Mouse (Mus musculus) midbrain, postnatal 0 days (tissue): ENCODE data around the gene Tead1. TPM values are rescaled to one million over a fixed set of nuclear protein-coding genes. Genes with fewer than 3 reads are reported as not detected.

Experiments
- ATAC-seq: fragments of 200-750 bp; cut with Nextera tagmentation; 2 replicates; pipeline ENCODE4 v1.8.0; 2017; ENCODE audit warnings: moderate number of reproducible peaks, mild to moderate bottlenecking, moderate TSS enrichment, moderate library complexity; ENCODE audit not compliant: low FRiP score
- DNase-seq: peaks from one replicate; pipeline ENCODE4 v3.0.0-alpha.2; 2015; ENCODE audit warnings: low spot score
- H3K27ac ChIP-seq: fragments of 300-500 bp; sonication (generic); 2 replicates; pipeline ENCODE4 v1.5.1; 2014; ENCODE audit warnings: low read depth, mild to moderate bottlenecking, low read length, mixed read lengths
- H3K27me3 ChIP-seq: fragments of 300-500 bp; sonication (generic); 2 replicates; pipeline ENCODE4 v1.6.1; 2014; ENCODE audit warnings: low read length, control low read depth, mixed read lengths; ENCODE audit not compliant: insufficient read depth
- H3K36me3 ChIP-seq: fragments of 300-500 bp; sonication (generic); 2 replicates; pipeline ENCODE4 v1.6.1; 2014; ENCODE audit warnings: low read length, control low read depth, mixed read lengths; ENCODE audit not compliant: insufficient read depth
- H3K4me1 ChIP-seq: fragments of 300-500 bp; sonication (generic); 2 replicates; pipeline ENCODE4 v1.6.1; 2014; ENCODE audit warnings: mild to moderate bottlenecking, control low read depth, antibody characterized with exemption, low read length, mixed read lengths; ENCODE audit not compliant: insufficient read depth
- H3K4me2 ChIP-seq: fragments of 300-500 bp; sonication (generic); 2 replicates; pipeline ENCODE4 v1.6.1; 2014; ENCODE audit warnings: low read depth, mild to moderate bottlenecking, low read length, mixed read lengths; ENCODE audit not compliant: poor library complexity, severe bottlenecking
- H3K4me3 ChIP-seq: fragments of 300-500 bp; sonication (generic); 2 replicates; pipeline ENCODE4 v1.5.1; 2014; ENCODE audit warnings: low read depth, mild to moderate bottlenecking, low read length, moderate library complexity
- H3K9ac ChIP-seq: fragments of 300-500 bp; sonication (generic); replicated peaks from 2 replicates; pipeline ENCODE4 v1.6.1; 2014; ENCODE audit warnings: mild to moderate bottlenecking, low read length, moderate library complexity, mixed read lengths; ENCODE audit not compliant: poor library complexity, severe bottlenecking
- H3K9me3 ChIP-seq: fragments of 300-500 bp; sonication (generic); 2 replicates; pipeline ENCODE4 v1.6.1; 2016; ENCODE audit warnings: low read length, control low read depth
- CTCF ChIP-seq: IDR thresholded peaks from 2 replicates; pipeline ENCODE4 v1.5.1; 2016; ENCODE audit warnings: antibody characterized with exemption, mild to moderate bottlenecking
- WGBS: fragments of 180-500 bp; shearing (Covaris S2); extraction: QIAGEN DNeasy Blood & Tissue Kit; methylation state at CpG from one replicate; pipeline ENCODE4 v1.1.7; 2014; 5-methylcytosine and 5-hydroxymethylcytosine counted together
- polyA plus RNA-seq: library from polyadenylated mRNA; unstranded; fragments of >200 nt; fragmentation: Nextera tagmentation; extraction: Ambion mirVana; gene quantifications from 2 replicates; pipeline ENCODE4 v1.2.1, GENCODE M21; 2015
- total RNA-seq: library from RNA; depleted of rRNA; stranded (reverse); fragments of >200 nt; gene quantifications from 2 replicates; pipeline ENCODE4 v1.2.3, GENCODE M21; 2014

The Tead1 gene
- total and polyA plus RNA-seq, 2 experiments from 2014 or later, result 8.0 to 16.6 TPM

- H3K9ac ChIP-seq, result no peak overlapping the region
- no peak overlapping the region for H3K27ac ChIP-seq
- H3K4me1 ChIP-seq, result no peaks in the 10 kb centered on the region
- no peaks in the 10 kb centered on the region for H3K9me3 ChIP-seq
- WGBS, result 95% methylated on average over 4 of the region's 4 CpGs
- H3K4me3 ChIP-seq, result no peak overlapping the region
- DNase-seq (no peak), ATAC-seq (no peak)
- no peaks in the 10 kb centered on the region for H3K36me3 ChIP-seq
- TF ChIP-seq CTCF, result no peak
- no peaks in the 10 kb centered on the region for H3K27me3 ChIP-seq
- H3K4me2 ChIP-seq, result no peak overlapping the region
Observed at GRCm38 (mm10) chr7:112647417-112647816, 31.7 kb upstream of the Tead1 start.

- no peak overlapping the region for H3K27ac ChIP-seq
- WGBS, result 54% methylated on average over 9 of the region's 9 CpGs
- H3K4me1 ChIP-seq, result no peaks in the 10 kb centered on the region
- no peaks in the 10 kb centered on the region for H3K27me3 ChIP-seq
- no peak overlapping the region for H3K4me3 ChIP-seq
- H3K9me3 ChIP-seq, result no peaks in the 10 kb centered on the region
- no peak overlapping the region for H3K4me2 ChIP-seq
- no peak overlapping the region for H3K9ac ChIP-seq
- H3K36me3 ChIP-seq, result no peaks in the 10 kb centered on the region
- DNase-seq, result no peak
- no peak for TF ChIP-seq CTCF
- no peak for ATAC-seq
Observed at GRCm38 (mm10) chr7:112656141-112656662, 22.9 kb upstream of the Tead1 start.

GRCm38 (mm10) chr7:112658939-112659338 lies 20.2 kb upstream of the Tead1 start:
- no peak for TF ChIP-seq CTCF
- Histone ChIP-seq H3K9me3 (no peaks in the 10 kb centered on the region), H3K27me3 (no peaks in the 10 kb centered on the region), H3K9ac (no peak overlapping the region), H3K4me1 (no peaks in the 10 kb centered on the region; the same call in 1 of the 2 replicates), H3K4me3 (no peak overlapping the region), H3K36me3 (no peaks in the 10 kb centered on the region), H3K27ac (no peak overlapping the region), H3K4me2 (no peak overlapping the region)
- DNase-seq (no peak), ATAC-seq (no peak)
- 93% methylated on average over 3 of the region's 3 CpGs for WGBS

DNA sequence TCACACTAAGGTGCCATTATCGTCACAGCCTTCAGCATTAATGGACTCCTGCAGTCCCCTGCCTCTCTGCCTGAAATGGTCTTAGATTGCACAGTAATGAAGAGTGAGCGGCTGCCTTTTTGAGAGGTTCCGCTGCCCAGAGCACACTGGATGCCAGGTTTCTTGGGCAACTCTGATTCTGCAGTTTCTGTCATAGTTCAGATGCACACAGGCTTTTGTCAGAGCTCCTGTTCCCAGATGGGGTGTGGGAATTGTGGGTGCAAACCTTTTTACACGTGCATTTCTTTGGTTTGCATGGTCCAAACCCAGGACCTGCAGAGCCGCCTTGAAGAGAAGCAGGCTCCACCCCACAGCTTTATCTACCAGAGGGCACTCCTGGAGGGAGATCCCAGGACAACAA lies 19.3 kb upstream of the Tead1 start:
- Histone ChIP-seq H3K4me3 (no peak overlapping the region), H3K36me3 (no peaks in the 10 kb centered on the region), H3K27me3 (no peaks in the 10 kb centered on the region; the same call in 1 of the 2 replicates), H3K4me1 (no peaks in the 10 kb centered on the region; the same call in 1 of the 2 replicates), H3K9ac (no peak overlapping the region), H3K4me2 (no peak overlapping the region), H3K27ac (no peak overlapping the region), H3K9me3 (no peaks in the 10 kb centered on the region)
- 39% methylated on average over 5 of the region's 5 CpGs for WGBS
- ATAC-seq (no peak), DNase-seq (no peak)
- TF ChIP-seq CTCF, result no peak

GRCm38 (mm10) chr7:112660325-112660724 lies 18.8 kb upstream of the Tead1 start:
- WGBS, result 60% methylated on average over 1 of the region's 1 CpGs
- no peak for DNase-seq
- TF ChIP-seq CTCF, result no peak

GRCm38 (mm10) chr7:112662398-112663313 lies 16.5 kb upstream of the Tead1 start:
- TF ChIP-seq CTCF, result no peak
- no peak overlapping the region for H3K4me2 ChIP-seq
- H3K27ac ChIP-seq, result no peak overlapping the region
- H3K9me3 ChIP-seq, result no peaks in the 10 kb centered on the region
- H3K9ac ChIP-seq, result no peak overlapping the region
- H3K4me3 ChIP-seq, result no peak overlapping the region
- no peaks in the 10 kb centered on the region; the same call in 1 of the 2 replicates for H3K27me3 ChIP-seq
- no peaks in the 10 kb centered on the region; the same call in 1 of the 2 replicates for H3K4me1 ChIP-seq
- ATAC-seq (no peak), DNase-seq (no peak)
- no peaks in the 10 kb centered on the region for H3K36me3 ChIP-seq
- 63% methylated on average over 12 of the region's 12 CpGs for WGBS

More at GRCm38 (mm10) chr7:112660325-112660724, 18.8 kb upstream of the Tead1 start:
- Histone ChIP-seq H3K36me3 (no peaks in the 10 kb centered on the region), H3K27ac (no peak overlapping the region), H3K9me3 (no peaks in the 10 kb centered on the region), H3K4me2 (no peak overlapping the region), H3K4me1 (no peaks in the 10 kb centered on the region; the same call in 1 of the 2 replicates), H3K4me3 (no peak overlapping the region), H3K27me3 (no peaks in the 10 kb centered on the region; the same call in 1 of the 2 replicates), H3K9ac (no peak overlapping the region)
- ATAC-seq, result no peak
